Mouse (Mus musculus) adrenal gland, adult 2 months (tissue): ENCODE data around the gene Elmo1. TPM values are rescaled to one million over a fixed set of nuclear protein-coding genes. Genes with fewer than 3 reads are reported as not detected.

Experiments
- DNase-seq: peaks from one replicate; pipeline ENCODE4 v3.0.0; 2021
- polyA plus RNA-seq: library from polyadenylated mRNA; depleted of rRNA; stranded (reverse); fragments of >200 nt; gene quantifications from 2 replicates; pipeline ENCODE4 v1.2.3, GENCODE M21; 2012
- total RNA-seq, 2 experiments: library from RNA; stranded (reverse); gene quantifications; 2 replicates each; pipeline ENCODE4 v1.2.3; 2021

The Elmo1 gene
- total and polyA plus RNA-seq, 3 experiments, result 9.6 to 16.7 (median 15.2) TPM

DNA sequence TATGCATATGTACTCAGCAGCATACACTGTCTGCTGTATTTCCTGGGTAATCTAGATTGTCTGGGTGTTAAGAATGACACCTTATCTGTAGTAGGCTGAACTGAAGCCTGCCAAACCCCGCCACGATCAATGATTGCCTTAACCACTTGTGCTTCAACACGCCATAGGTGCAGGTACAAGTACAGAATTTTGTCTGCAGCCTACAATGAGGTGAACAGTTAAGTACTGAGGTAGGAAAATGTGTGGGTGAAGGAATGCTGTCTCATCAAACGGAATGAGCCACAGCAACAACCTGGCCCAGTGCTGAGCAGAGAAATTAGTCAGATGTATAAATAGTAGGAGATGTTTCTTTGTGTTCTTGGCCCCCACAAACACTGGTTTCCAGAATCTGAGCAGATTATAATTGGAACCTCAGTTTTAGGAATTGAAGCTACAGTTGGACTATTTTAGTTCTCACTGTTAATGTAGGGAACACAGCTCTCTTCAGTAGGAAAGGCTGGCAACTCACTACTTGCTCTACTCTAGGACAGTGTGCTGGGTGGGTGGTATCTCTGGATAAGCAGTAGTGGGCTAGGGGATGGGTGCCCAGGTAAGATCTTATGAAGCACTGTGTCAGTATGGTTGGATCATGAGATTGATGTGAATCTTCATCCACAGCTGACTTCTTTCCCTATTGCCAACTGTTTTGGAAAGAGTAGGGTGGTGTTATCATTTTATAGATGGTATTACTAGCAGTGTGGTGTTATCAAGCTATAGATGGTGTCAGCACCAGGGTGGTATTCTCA is 4.7 kb downstream of the Elmo1 start:
- no peak for DNase-seq

DNA sequence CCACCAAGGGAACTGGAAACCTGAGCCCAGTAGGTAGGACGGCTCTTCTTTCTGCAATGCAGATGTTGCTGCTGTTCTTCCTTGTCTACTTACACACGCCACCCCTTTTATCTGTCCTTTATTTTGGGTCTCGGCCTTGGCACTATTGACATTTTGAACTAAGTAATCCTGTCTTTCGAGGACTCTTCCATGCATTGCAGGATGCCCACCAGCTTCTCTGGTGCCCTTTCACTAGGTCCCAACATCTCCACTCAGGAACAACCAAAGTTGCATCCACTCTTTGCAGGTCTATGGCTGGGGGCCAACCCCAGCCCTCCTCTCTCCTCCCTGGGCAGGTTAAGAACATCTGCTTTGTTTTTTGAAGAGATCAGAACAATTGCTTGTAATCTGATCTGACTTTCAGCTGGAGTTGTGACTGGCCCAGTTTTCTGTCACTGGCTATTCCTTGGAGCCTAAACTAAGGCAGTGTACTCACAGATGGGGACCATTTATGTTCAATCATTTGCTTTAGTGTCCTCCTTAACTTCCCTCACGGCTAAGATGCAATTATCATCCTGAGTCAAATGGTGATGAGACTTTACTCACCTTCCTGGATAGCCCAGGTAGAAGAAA is 6.7 kb downstream of the Elmo1 start:
- DNase-seq, result no peak

DNA sequence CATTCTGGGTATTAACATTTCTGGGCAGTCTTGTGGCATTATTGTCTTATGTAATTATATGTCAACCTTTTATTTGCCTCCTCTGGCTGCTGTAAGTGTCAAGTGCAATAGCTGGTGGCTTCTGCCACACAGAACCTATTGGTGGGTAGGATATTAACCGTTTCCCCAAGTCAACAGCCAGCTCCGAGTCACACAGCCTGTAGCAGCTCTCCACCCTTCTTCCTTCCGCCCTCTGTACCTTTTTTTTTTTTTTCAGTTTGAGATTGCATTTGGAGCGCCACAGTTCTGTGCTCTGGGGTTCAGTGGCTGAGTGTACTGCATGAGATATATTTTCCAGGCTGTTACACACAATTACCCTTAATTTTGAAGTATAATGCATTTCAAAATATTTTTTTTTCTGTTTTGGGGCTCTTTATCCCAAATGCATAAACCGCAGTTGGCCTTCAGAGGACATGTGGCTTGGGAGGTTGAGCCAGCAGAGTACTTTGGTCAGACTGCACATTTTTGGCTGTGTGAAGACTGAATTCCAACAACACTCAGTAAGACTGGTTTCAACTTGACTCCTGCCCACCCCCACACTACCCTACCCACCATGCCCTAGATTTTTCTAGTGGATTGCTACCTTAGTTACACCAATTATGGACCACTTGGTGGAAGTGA is 7.7 kb downstream of the Elmo1 start:
- no peak for DNase-seq

DNA sequence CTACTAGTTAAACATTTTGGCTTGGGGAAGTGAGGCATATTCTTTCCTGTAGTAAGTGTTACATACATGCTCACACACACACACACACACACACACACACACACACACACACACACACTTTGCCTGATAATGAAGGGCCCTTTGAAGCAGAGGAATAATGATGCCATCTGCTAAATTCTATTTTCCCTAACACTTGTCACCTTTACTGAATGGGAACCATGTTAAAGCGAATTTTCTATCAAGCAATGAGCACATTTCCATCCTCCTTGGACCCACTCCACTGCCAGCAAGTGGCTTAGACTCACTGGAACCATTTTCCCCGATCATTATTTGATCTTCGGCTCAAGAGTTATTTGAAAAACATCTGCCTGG is 8.2 kb downstream of the Elmo1 start:
- DNase-seq, result no peak

DNA sequence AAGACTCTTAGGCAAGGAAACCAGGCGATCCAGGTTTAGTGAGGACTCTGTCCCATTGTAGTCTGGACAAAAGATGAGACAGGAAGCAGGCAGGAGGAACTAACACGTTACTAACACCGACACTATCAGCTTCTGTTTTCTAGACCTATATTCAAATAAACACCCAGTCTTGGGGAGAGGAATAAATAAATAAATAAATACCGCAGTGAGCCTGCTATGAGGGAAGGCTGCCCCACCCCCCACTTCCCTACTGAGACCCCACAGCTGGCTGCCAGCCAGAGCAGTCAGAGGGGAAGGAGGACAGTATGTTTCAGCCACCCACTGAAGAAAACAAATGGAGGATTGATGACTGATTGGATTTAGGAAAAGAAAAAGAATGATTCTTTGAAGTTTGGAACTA is 9.2 kb downstream of the Elmo1 start:
- DNase-seq, result no peak

GRCm38 (mm10) chr13:20100357-20100756 is 10.0 kb downstream of the Elmo1 start:
- DNase-seq, result no peak

DNA sequence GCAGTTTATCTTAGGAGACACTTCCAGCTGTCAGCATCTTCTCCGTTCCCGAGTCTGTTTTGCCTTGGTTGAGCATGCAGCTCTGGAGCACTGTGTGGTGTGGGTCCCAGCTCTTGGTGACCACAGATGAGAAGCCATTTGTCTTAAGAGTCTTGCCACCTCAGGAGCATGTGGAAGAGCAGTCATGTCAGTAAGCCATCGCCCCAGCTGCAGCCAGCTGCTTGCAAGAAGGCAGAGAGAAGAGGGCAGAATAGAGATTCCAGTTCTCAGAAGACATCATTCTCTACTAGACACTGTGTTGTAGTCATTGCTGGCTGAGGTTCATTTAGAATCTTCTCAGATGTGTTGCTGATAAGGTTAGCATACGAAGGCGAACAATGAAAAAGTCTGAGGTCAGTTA is 11.3 kb downstream of the Elmo1 start:
- no peak for DNase-seq

DNA sequence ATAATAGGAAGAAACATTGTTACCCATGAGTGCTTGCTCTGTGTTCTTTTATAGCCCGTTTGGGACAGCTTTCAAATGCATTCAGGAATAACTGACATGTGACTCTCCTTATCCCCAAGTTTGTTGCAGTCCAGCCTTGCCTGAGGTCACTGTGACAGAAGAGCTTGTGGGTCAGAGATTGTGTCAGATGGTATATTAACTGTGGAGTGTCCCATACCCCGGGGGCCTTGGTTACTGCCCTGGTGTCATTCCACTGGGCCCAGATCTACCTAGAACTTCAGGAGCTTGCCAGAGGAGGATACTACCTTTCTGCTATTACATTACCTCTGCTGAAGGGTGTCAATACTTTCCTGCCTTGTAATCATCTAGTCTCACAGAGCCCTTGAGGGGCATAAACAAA is 14.4 kb downstream of the Elmo1 start:
- DNase-seq, result no peak

DNA sequence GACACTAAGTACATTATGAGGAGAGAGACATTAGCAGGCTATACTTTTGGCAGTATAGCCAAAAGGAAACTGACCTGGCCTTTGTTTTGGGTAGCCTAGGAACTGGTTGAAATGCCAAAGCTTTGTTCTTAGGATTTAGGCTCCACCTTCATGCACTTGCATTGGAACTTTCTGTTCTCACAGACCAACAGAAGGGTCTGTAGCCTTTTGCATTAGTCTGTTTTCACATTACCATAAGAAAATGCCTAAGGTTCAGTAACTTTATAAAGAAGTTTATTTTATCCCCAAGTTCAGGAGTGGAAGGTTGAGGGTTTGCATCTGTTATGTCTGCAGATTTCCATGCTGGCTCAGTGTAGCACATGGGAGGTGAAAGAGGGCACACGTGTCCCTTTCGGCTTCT is 15.6 kb downstream of the Elmo1 start:
- no peak for DNase-seq

DNA sequence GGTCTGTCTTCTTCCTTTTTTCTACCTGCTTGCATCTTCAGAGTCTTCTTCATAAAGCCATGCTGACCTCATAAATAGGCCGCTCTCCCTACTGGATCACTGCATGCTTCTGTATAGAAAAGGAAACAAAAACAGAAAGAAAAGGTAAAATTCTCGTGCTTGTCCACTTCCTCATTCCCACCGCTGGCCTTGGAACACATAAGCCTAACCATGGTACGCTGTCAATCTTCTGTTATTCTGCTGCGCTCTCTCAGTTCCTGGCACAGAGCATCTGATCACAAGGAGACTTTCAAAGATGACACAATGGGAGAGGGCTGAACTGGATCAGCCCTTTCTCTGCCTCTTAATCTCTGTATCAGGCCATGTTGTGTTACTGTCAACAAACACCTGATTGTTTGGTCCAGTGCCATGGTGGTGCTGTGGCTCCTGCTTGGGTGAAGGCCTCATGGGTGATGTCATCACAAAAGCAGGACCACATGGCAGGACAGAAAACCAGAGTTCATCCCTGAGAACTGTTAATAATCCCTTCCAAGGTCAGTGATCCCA is 17.6 kb downstream of the Elmo1 start:
- DNase-seq, result no peak

DNA sequence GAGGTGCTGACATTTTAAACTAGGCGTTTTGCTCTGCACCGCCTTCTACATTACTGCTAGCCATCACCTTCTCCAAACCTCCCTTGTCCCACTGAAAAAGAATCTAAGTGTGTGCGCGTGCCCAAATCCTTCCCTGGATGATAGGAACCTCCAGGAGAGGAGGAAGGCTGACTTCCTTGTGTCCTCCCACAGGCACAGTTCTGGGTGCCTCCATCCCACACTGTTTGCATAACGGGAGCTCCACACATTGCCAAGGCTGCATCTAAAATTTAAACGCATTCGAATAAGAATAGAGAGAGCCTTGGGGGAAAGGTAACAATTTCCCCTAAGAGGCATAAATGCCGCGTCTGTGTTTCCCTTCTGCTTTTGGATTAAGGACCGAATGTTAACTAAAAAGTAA is 18.6 kb downstream of the Elmo1 start:
- DNase-seq, result no peak

- no peak for DNase-seq
Observed at GRCm38 (mm10) chr13:20109446-20109845, 19.1 kb downstream of the Elmo1 start.

DNA sequence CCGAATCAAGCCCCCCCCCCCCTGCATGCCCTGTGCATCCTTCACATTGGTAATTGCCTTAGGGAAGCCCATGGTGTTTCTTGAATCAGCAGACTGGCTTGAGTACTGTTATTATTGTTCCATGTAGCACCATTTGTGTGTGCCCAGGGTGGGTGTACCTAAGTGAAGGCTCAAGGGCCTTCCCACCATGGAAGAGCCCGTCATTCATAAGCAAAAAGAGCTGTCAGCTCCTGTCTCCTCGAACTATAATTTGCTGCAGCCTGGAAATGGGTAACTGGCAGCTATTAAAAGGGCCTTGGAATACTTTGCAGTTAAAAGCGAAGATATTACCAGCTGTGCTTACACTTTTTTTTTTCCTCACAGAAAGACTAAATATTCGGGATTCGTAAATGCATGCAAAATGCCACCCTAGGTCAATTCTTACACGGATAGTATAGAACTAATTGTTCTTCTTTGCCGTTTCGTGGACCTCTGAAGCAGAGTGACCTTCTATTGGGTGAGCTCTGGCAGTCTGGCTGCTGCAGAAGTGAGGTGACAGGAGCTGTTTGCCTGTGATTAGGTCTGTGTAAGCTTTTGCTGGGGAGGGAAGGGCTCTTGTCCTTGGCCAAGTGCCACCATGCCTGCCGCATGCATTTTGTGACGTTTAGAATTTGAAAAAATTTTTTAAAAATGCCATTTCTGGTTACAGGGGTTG is 19.7 kb downstream of the Elmo1 start:
- DNase-seq, result no peak

DNA sequence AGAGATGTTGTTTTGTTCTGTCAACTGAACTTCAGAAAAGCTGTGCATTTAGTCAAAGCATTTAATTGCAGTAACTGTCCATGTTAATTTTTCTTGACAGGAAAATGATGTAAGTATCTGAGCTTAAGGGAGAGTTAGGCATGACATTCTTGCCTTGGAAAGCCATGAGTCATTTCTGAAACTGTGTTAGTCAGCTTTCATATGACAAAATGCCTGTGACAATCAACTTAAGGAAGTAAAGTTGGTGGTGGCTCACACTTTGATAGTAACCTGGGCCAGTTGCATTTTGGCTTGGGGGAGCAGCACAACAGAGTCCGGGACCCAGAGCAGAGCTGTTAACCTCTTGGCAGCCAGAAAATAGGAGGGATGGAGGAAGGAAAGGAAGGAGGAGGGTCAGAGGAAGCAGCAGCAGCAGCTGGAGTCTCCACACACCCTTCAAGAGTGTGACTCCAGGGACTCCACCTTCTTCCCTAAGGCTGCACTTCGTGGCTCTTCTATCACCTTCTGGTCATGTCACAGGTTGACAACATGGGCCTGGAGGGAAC is 20.9 kb downstream of the Elmo1 start:
- DNase-seq, result no peak

- DNase-seq, result peak; percentile 61
Observed at GRCm38 (mm10) chr13:20115131-20115907, 24.9 kb downstream of the Elmo1 start.

DNA sequence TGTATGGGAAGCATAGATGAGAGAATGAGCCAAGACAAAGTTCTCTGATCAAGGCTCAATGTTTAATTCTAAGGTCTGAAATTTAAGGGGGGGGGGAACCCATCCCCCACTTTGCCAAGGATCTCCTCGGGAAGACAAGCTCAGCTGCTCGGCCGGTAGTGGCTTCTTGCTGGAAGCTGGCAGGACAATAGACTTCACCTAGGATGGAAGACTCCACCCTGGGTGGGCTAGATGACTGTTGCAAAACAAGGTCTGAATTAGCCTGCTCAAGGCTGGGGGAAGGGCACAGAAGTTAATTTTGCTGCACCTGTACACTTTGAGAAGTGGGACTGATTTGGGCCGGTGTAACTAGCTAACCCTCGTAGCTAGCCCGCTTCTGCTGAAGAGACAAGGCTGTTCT is 25.6 kb downstream of the Elmo1 start:
- no peak for DNase-seq

- no peak for DNase-seq
Observed at GRCm38 (mm10) chr13:20116868-20117510, 26.6 kb downstream of the Elmo1 start.

- no peak for DNase-seq
Observed at GRCm38 (mm10) chr13:20117691-20118090, 27.3 kb downstream of the Elmo1 start.

DNA sequence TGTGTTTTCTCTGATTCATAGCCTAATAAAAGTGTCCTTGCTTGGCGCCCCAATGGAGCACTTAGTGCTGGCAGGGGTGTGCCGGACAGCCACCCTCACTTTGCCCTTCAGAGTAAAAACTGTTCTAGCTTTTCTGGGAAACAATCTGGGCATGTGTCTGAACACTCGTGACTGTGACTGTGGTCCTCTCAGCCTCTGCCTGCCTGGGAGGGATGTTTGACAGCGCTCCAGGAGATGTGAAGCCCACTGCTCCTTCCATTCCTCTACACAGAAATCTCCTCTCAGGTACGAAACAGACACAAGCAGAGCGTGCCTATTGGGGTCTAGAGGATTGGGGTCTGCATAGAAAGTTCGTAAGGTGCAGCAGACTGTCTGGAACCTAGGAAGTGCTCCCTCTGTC is 28.5 kb downstream of the Elmo1 start:
- no peak for DNase-seq

- DNase-seq, result no peak
Observed at GRCm38 (mm10) chr13:20120723-20121122, 30.3 kb downstream of the Elmo1 start.
